Mouse (Mus musculus) CH12.LX (cell line): ENCODE results near the gene Defb26. TPM values are rescaled to one million over a fixed set of nuclear protein-coding genes. Genes with fewer than 3 reads are reported as not detected.

Source experiments
- DNase-seq: peaks from one replicate; pipeline ENCODE4 v3.0.0-alpha.2; 2013; ENCODE audit errors: extremely low read depth
- H3K27ac ChIP-seq: 2 replicates; pipeline ENCODE4 v1.5.1; 2012; ENCODE audit warnings: low read depth, mild to moderate bottlenecking, control low read depth, moderate library complexity; ENCODE audit not compliant: insufficient read depth
- H3K27me3 ChIP-seq: replicated peaks from 2 replicates; pipeline ENCODE3; 2012; ENCODE audit warnings: inconsistent platforms
- H3K36me3 ChIP-seq, 2 experiments: replicated peaks in 1 of 2; 2 replicates each; pipeline versions ENCODE3 to v1.6.1; 2012; ENCODE audit warnings: inconsistent platforms in 1 of 2, low read length in 1 of 2, mild to moderate bottlenecking in 1 of 2, mixed read lengths in 1 of 2, moderate library complexity in 1 of 2; ENCODE audit not compliant: control insufficient read depth in 1 of 2, insufficient read depth in 1 of 2
- H3K4me1 ChIP-seq, 2 experiments: 2 replicates each; pipeline ENCODE4 v1.6.1; 2012; ENCODE audit warnings: inconsistent platforms in 1 of 2, moderate library complexity in 1 of 2; ENCODE audit not compliant: insufficient read depth in 2 of 2, control insufficient read depth in 1 of 2
- H3K4me2 ChIP-seq: 2 replicates; pipeline ENCODE4 v1.6.1; 2012; ENCODE audit warnings: low read depth, mild to moderate bottlenecking, control low read depth; ENCODE audit not compliant: poor library complexity, insufficient read depth, severe bottlenecking
- H3K4me3 ChIP-seq, 3 experiments: fragments of 150-350 bp in 1 of 3; sonication (generic) in 1 of 3; replicated peaks in 1 of 3; 2 replicates each; pipeline versions ENCODE3 to v1.5.1; 2011 to 2012; ENCODE audit warnings: low read depth in 2 of 3, low read length in 2 of 3, mild to moderate bottlenecking in 2 of 3, moderate library complexity in 2 of 3, control low read depth in 1 of 3, improper control_type of control experiment in 1 of 3, inconsistent platforms in 1 of 3, mixed read lengths in 1 of 3; ENCODE audit not compliant: poor library complexity in 1 of 3
- H3K79me2 ChIP-seq: replicated peaks from 2 replicates; pipeline ENCODE4 v1.6.1; 2012; ENCODE audit warnings: mild to moderate bottlenecking, moderate library complexity; ENCODE audit not compliant: control insufficient read depth, poor library complexity, insufficient read depth, severe bottlenecking; ENCODE audit errors: extremely low read depth
- H3K9ac ChIP-seq: 2 replicates; pipeline ENCODE4 v1.6.1; 2012; ENCODE audit warnings: low read depth, mild to moderate bottlenecking, control low read depth, moderate library complexity; ENCODE audit not compliant: insufficient read depth
- H3K9me3 ChIP-seq: replicated peaks from 2 replicates; pipeline ENCODE3; 2012; ENCODE audit warnings: low read length, inconsistent platforms, mixed read lengths
- CHD1 ChIP-seq: IDR thresholded peaks from 2 replicates; pipeline ENCODE4 v1.6.1; 2012; ENCODE audit warnings: low read depth, low read length, improper control_type of control experiment, inconsistent platforms
- CHD2 ChIP-seq: IDR thresholded peaks from 2 replicates; pipeline ENCODE4 v1.6.1; 2011; ENCODE audit warnings: low read length, improper control_type of control experiment
- CTCF ChIP-seq, 2 experiments: IDR thresholded peaks in 1 of 2; conservative IDR thresholded peaks in 1 of 2; 2 replicates each; pipeline ENCODE4 v1.5.1; 2011 to 2012; ENCODE audit warnings: low read depth in 2 of 2, low read length in 2 of 2, improper control_type of control experiment in 1 of 2, inconsistent platforms in 1 of 2, mild to moderate bottlenecking in 1 of 2, moderate library complexity in 1 of 2
- E2F4 ChIP-seq: IDR thresholded peaks from 2 replicates; pipeline ENCODE4 v1.6.1; 2011; ENCODE audit warnings: low read depth, low read length, improper control_type of control experiment; ENCODE audit not compliant: insufficient replicate concordance
- ELF1 ChIP-seq: IDR thresholded peaks from 2 replicates; pipeline ENCODE4 v1.6.1; 2014; ENCODE audit warnings: low read depth, mild to moderate bottlenecking, inconsistent platforms, low read length, improper control_type of control experiment
- ETS1 ChIP-seq: conservative IDR thresholded peaks from 2 replicates; pipeline ENCODE4 v1.6.1; 2012; ENCODE audit warnings: low read depth, mild to moderate bottlenecking, inconsistent platforms, low read length, improper control_type of control experiment, moderate library complexity
- GABPA ChIP-seq: IDR thresholded peaks from 2 replicates; pipeline ENCODE4 v1.6.1; 2012; ENCODE audit warnings: low read depth, low read length, improper control_type of control experiment, inconsistent platforms; ENCODE audit not compliant: insufficient replicate concordance
- JUN ChIP-seq: IDR thresholded peaks from 2 replicates; pipeline ENCODE4 v1.6.1; 2011; ENCODE audit warnings: low read depth, mild to moderate bottlenecking, low read length, improper control_type of control experiment, moderate library complexity; ENCODE audit not compliant: insufficient read depth
- JUND ChIP-seq: conservative IDR thresholded peaks from 2 replicates; pipeline ENCODE4 v1.6.1; 2011; ENCODE audit warnings: low read depth, low read length, improper control_type of control experiment
- KAT2A ChIP-seq: IDR thresholded peaks from 2 replicates; pipeline ENCODE4 v1.6.1; 2012; ENCODE audit warnings: low read length, improper control_type of control experiment, inconsistent platforms; ENCODE audit not compliant: insufficient replicate concordance
- MAFK ChIP-seq: IDR thresholded peaks from 2 replicates; pipeline ENCODE4 v1.6.1; 2011; ENCODE audit warnings: low read length, improper control_type of control experiment; ENCODE audit not compliant: insufficient replicate concordance
- MAX ChIP-seq: IDR thresholded peaks from 2 replicates; pipeline ENCODE4 v1.6.1; 2011; ENCODE audit warnings: low read length, improper control_type of control experiment
- MEF2A ChIP-seq: IDR thresholded peaks from 2 replicates; pipeline ENCODE4 v1.6.1; 2014; ENCODE audit warnings: low read depth, mild to moderate bottlenecking, inconsistent platforms, low read length, improper control_type of control experiment, borderline replicate concordance
- MXI1 ChIP-seq: IDR thresholded peaks from 2 replicates; pipeline ENCODE4 v1.6.1; 2011; ENCODE audit warnings: mild to moderate bottlenecking, low read depth, low read length, improper control_type of control experiment
- NRF1 ChIP-seq: IDR thresholded peaks from 2 replicates; pipeline ENCODE4 v1.6.1; 2014; ENCODE audit warnings: low read depth, mild to moderate bottlenecking, inconsistent platforms, low read length, improper control_type of control experiment, moderate library complexity
- POLR2AphosphoS2 ChIP-seq: IDR thresholded peaks from 2 replicates; pipeline ENCODE4 v1.6.1; 2011; ENCODE audit warnings: low read depth, low read length, improper control_type of control experiment
- RAD21 ChIP-seq: IDR thresholded peaks from 2 replicates; pipeline ENCODE4 v1.6.1; 2011; ENCODE audit warnings: low read depth, mild to moderate bottlenecking, low read length, improper control_type of control experiment, moderate library complexity
- SMC3 ChIP-seq: IDR thresholded peaks from 2 replicates; pipeline ENCODE4 v1.6.1; 2011; ENCODE audit warnings: low read depth, low read length, improper control_type of control experiment
- TBP ChIP-seq: conservative IDR thresholded peaks from 2 replicates; pipeline ENCODE4 v1.6.1; 2011; ENCODE audit warnings: low read depth, low read length, improper control_type of control experiment
- TCF12 ChIP-seq: IDR thresholded peaks from 2 replicates; pipeline ENCODE4 v1.6.1; 2014; ENCODE audit warnings: low read depth, mild to moderate bottlenecking, inconsistent platforms, low read length, improper control_type of control experiment
- USF2 ChIP-seq: conservative IDR thresholded peaks from 2 replicates; pipeline ENCODE4 v1.6.1; 2011; ENCODE audit warnings: low read depth, low read length, improper control_type of control experiment
- ZC3H11A ChIP-seq: IDR thresholded peaks from 2 replicates; pipeline ENCODE4 v1.6.1; 2012; ENCODE audit warnings: low read depth, mild to moderate bottlenecking, inconsistent platforms, low read length, improper control_type of control experiment
- ZKSCAN1 ChIP-seq: IDR thresholded peaks from 2 replicates; pipeline ENCODE4 v1.6.1; 2012; ENCODE audit warnings: low read depth, inconsistent platforms, low read length, improper control_type of control experiment, borderline replicate concordance
- dilution Hi-C: fragments of 300-500 bp; cut with MboI; formaldehyde crosslinking; loops from 2 replicates; pipeline ENCODE4 v1.14.3; 2020; ENCODE audit warnings: low sequenced_read_pairs; ENCODE audit not compliant: extremely low pct_unique_long_range_greater_than_20kb, extremely low pct_ligation_motif_present
- in situ Hi-C: fragments of 300-500 bp; cut with MboI; formaldehyde crosslinking; loops from 3 replicates; pipeline ENCODE4 v1.14.3; 2019; ENCODE audit warnings: low sequenced_read_pairs, low pct_ligation_motif_present, low pct_unique_long_range_greater_than_20kb, mixed read lengths
- polyA plus RNA-seq: library from polyadenylated mRNA; unstranded; fragments of >175 nt; gene quantifications from 2 replicates; pipeline ENCODE4 v1.2.1, GENCODE M21; 2012; ENCODE audit warnings: low read depth; ENCODE audit not compliant: insufficient read length
- total RNA-seq, 2 experiments: library from RNA; depleted of rRNA; stranded (reverse); fragments of 300-350 nt in 1 of 2; fragments of >200 nt in 1 of 2; gene quantifications; 2 replicates each; pipeline ENCODE4 v1.2.3; 2012 to 2014

The Defb26 gene
- total and polyA plus RNA-seq, 3 experiments: not detected

GRCm38 (mm10) chr2:152476763-152477162, 34.7 kb downstream of the Defb26 start, which contains the start of gene Defb20:
Gene Defb20, plus strand, starts transcription at chr2:152477063.
- no peak for DNase-seq
- dilution Hi-C loops: no loop called here
- in situ Hi-C loops: no loop called here
- TF ChIP-seq KAT2A (no peak), MXI1 (no peak), TBP (no peak), GABPA (no peak), POLR2AphosphoS2 (no peak), USF2 (no peak), E2F4 (no peak), CHD2 (no peak), ETS1 (no peak), JUND (no peak), TCF12 (no peak), ELF1 (no peak), MEF2A (no peak), ZKSCAN1 (no peak), ZC3H11A (no peak)
- Histone ChIP-seq H3K27me3 (peaks cover 5% of the 10 kb centered on the region), H3K36me3 (no peaks in the 10 kb centered on the region), H3K79me2 (no peaks in the 10 kb centered on the region), H3K4me3 (no peak within 1 kb of the TSS), H3K9me3 (no peaks in the 10 kb centered on the region), H3K4me1 (peaks cover 0 to 6% of the 10 kb centered on the region in 2 experiments; a peak in 2 of 4 replicates), H3K9ac (no peak within 1 kb of the TSS), H3K27ac (no peak within 1 kb of the TSS), H3K4me2 (no peak within 1 kb of the TSS)

GRCm38 (mm10) chr2:152472434-152472833, 39.1 kb downstream of the Defb26 start:
- H3K4me2 ChIP-seq: no peak overlapping the region
- H3K4me1 ChIP-seq: peaks cover 6 to 7% of the 10 kb centered on the region in 2 experiments
- H3K9me3 ChIP-seq: no peaks in the 10 kb centered on the region
- in situ Hi-C loops: loop anchor here (25.0 kb wide), 1 partner anchor 115 kb away; the partner anchor contains the start of genes Defb19 and Defb45
- no peaks in the 10 kb centered on the region for H3K36me3 ChIP-seq
- DNase-seq: no peak
- peaks cover 5% of the 10 kb centered on the region for H3K27me3 ChIP-seq
- TF ChIP-seq TCF12 (no peak), MAX (no peak), CHD1 (no peak), CTCF (conservative IDR thresholded peaks at IDR 0.05 in 1 of 2, IDR thresholded peaks at IDR 0.05 in 1 of 2; ENCODE audit: low read depth in 2 of 2, low read length in 2 of 2) (peak in 1 of 2 experiments; percentile 61; a peak in 2 of 4 replicates), JUND (no peak), CHD2 (no peak), SMC3 (peak; percentile 21; the same call in 1 of the 2 replicates), JUN (no peak), GABPA (no peak), MAFK (no peak), NRF1 (no peak), ELF1 (no peak), RAD21 (peak; percentile 29), MXI1 (no peak)
- dilution Hi-C loops: no loop called here
- no peak overlapping the region for H3K4me3 ChIP-seq
- H3K27ac ChIP-seq: no peak overlapping the region
- H3K9ac ChIP-seq: no peak overlapping the region
- no peaks in the 10 kb centered on the region for H3K79me2 ChIP-seq
